23 mouse cellular contexts compared by ENCODE assay signal in the genomic region with DNA sequence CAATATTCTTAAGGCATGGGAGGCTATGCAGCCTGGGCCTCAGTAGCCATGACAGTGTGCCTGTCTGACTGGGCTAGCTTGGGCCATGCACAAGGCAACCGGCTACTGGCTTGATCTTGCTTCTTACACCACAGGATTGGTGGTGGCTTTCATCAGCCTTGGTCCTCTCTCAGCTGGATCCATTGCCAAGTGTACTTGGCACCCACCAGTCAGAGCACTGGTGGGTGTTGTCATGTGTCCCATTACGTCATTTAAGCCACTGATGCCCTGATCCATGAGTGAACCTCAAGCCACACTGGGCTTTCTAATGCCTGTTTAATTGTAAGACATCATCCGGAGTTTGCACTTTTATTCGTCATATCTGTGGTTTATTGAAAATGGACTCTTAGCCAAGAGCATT.
DNase-seq lines count a peak whose midpoint lies in the region; ATAC-seq and TF ChIP-seq lines count a peak whose summit lies in the region.
"Had no signal": no experiment of that assay in that cellular context is flagged by ENCODE, and none has a peak within 500 bp of the region (broad histone marks: within the 10 kb centered on the region; RNA-seq: fewer than 3 reads in every experiment).

No protein-coding gene starts in this region.

- TF ChIP-seq CTCF in left cerebral cortex, adult 2 months (IDR thresholded peaks at IDR 0.05) = no peak
- no peak for TF ChIP-seq CTCF in midbrain, postnatal 0 days (IDR thresholded peaks at IDR 0.05)

- WGBS in hindbrain, embryonic 13.5 days = 90% methylated on average over 4 of the region's 4 CpGs
- 95% methylated on average over 4 of the region's 4 CpGs for WGBS in hindbrain, embryonic 12.5 days
- 87% methylated on average over 4 of the region's 4 CpGs for WGBS in midbrain, postnatal 0 days
- WGBS in intestine, embryonic 15.5 days = 88% methylated on average over 4 of the region's 4 CpGs

- no peak overlapping the region for H3K4me2 ChIP-seq in hindbrain, embryonic 13.5 days
- no peak overlapping the region for H3K4me2 ChIP-seq in hindbrain, embryonic 12.5 days (replicated peaks)
- no peak overlapping the region for H3K4me2 ChIP-seq in midbrain, postnatal 0 days (ENCODE audit: low read depth, low read length, poor library complexity, severe bottlenecking)
- no peak overlapping the region for H3K4me2 ChIP-seq in intestine, embryonic 15.5 days (replicated peaks)
- H3K4me2 ChIP-seq: forebrain, embryonic 12.5 days; liver, embryonic 12.5 days; neural tube, embryonic 13.5 days had no signal

- no peak overlapping the region for H3K9ac ChIP-seq in hindbrain, embryonic 13.5 days
- H3K9ac ChIP-seq in hindbrain, embryonic 12.5 days = no peak overlapping the region
- H3K9ac ChIP-seq in midbrain, postnatal 0 days (replicated peaks; ENCODE audit: low read length, poor library complexity, severe bottlenecking) = no peak overlapping the region
- H3K9ac ChIP-seq in intestine, embryonic 15.5 days = no peak overlapping the region
- H3K9ac ChIP-seq: forebrain, embryonic 12.5 days; liver, embryonic 12.5 days; liver, postnatal 0 days; neural tube, embryonic 13.5 days had no signal

- no peak for ATAC-seq in hindbrain, embryonic 13.5 days (ENCODE audit: low FRiP score)
- no peak for ATAC-seq in hindbrain, embryonic 12.5 days (ENCODE audit: low FRiP score)
- ATAC-seq in midbrain, postnatal 0 days (ENCODE audit: low FRiP score) = no peak
- ATAC-seq in intestine, embryonic 15.5 days = no peak
- ATAC-seq: activated CD4-positive, CD25-positive, alpha-beta regulatory T cell, adult 4 months; liver, embryonic 12.5 days; liver, postnatal 0 days had no signal

- intact Hi-C loops in left cerebral cortex, adult 2 months (cut with DNase I) = no loop called here

- H3K27ac ChIP-seq in hindbrain, embryonic 13.5 days = peak overlapping the region; percentile 53
- no peak overlapping the region for H3K27ac ChIP-seq in hindbrain, embryonic 12.5 days
- H3K27ac ChIP-seq in left cerebral cortex, adult 2 months = peak overlapping the region; percentile 84
- peak overlapping the region; percentile 43; the same call in 1 of the 2 replicates for H3K27ac ChIP-seq in midbrain, postnatal 0 days (ENCODE audit: low read depth, low read length)
- no peak overlapping the region for H3K27ac ChIP-seq in intestine, embryonic 15.5 days
- H3K27ac ChIP-seq: forebrain, embryonic 12.5 days; liver, embryonic 12.5 days had no signal

- H3K27me3 ChIP-seq in hindbrain, embryonic 13.5 days = no peaks in the 10 kb centered on the region
- no peaks in the 10 kb centered on the region for H3K27me3 ChIP-seq in hindbrain, embryonic 12.5 days
- no peaks in the 10 kb centered on the region for H3K27me3 ChIP-seq in midbrain, postnatal 0 days (ENCODE audit: insufficient read depth, low read length)
- H3K27me3 ChIP-seq in intestine, embryonic 15.5 days (replicated peaks) = no peaks in the 10 kb centered on the region
- H3K27me3 ChIP-seq: CH12.LX; forebrain, embryonic 12.5 days; liver, embryonic 12.5 days; neural tube, embryonic 13.5 days had no signal

- H3K4me3 ChIP-seq in hindbrain, embryonic 13.5 days = no peak overlapping the region
- H3K4me3 ChIP-seq in hindbrain, embryonic 12.5 days = no peak overlapping the region
- H3K4me3 ChIP-seq in left cerebral cortex, adult 2 months = no peak overlapping the region
- H3K4me3 ChIP-seq in midbrain, postnatal 0 days (ENCODE audit: low read depth, low read length) = no peak overlapping the region
- no peak overlapping the region for H3K4me3 ChIP-seq in intestine, embryonic 15.5 days (replicated peaks)
- H3K4me3 ChIP-seq: forebrain, embryonic 12.5 days; liver, embryonic 12.5 days; neural tube, embryonic 13.5 days had no signal

- H3K36me3 ChIP-seq in hindbrain, embryonic 13.5 days = no peaks in the 10 kb centered on the region
- H3K36me3 ChIP-seq in hindbrain, embryonic 12.5 days = no peaks in the 10 kb centered on the region
- H3K36me3 ChIP-seq in midbrain, postnatal 0 days (ENCODE audit: insufficient read depth, low read length) = no peaks in the 10 kb centered on the region
- no peaks in the 10 kb centered on the region for H3K36me3 ChIP-seq in intestine, embryonic 15.5 days
- H3K36me3 ChIP-seq: forebrain, embryonic 12.5 days; liver, embryonic 12.5 days; neural tube, embryonic 13.5 days had no signal

- DNase-seq in cerebellum, postnatal 10 days = peak; percentile 49 to 70
- DNase-seq in cerebellum, adult 11-12 months = no peak
- no peak for DNase-seq in left cerebral cortex, adult 2 months (ENCODE audit: extremely low spot score in 1 of 2, low spot score in 2 of 2)
- DNase-seq in left cerebral cortex, adult 8-10 months (ENCODE audit: low spot score in 2 of 2) = no peak
- no peak for DNase-seq in midbrain, postnatal 0 days (ENCODE audit: low spot score)
- DNase-seq: adrenal gland, adult 2 months; adrenal gland, postnatal 36 days; cerebellum, adult 8-10 months; kidney, adult 11 months; kidney, postnatal 14 days; left cerebral cortex, postnatal 4 days; liver, postnatal 0 days; lung, postnatal 36 days; thymus, adult 2 months; thymus, postnatal 36 days had no signal

- H3K9me3 ChIP-seq in hindbrain, embryonic 13.5 days = no peaks in the 10 kb centered on the region
- H3K9me3 ChIP-seq in hindbrain, embryonic 12.5 days (replicated peaks) = no peaks in the 10 kb centered on the region; the same call in 1 of the 2 replicates
- H3K9me3 ChIP-seq in midbrain, postnatal 0 days (ENCODE audit: low read length) = no peaks in the 10 kb centered on the region
- H3K9me3 ChIP-seq in intestine, embryonic 15.5 days = no peaks in the 10 kb centered on the region
- H3K9me3 ChIP-seq: forebrain, embryonic 12.5 days; liver, embryonic 12.5 days; neural tube, embryonic 13.5 days had no signal

- H3K4me1 ChIP-seq in hindbrain, embryonic 13.5 days (replicated peaks) = peaks cover 10% of the 10 kb centered on the region
- H3K4me1 ChIP-seq in hindbrain, embryonic 12.5 days = no peaks in the 10 kb centered on the region
- no peaks in the 10 kb centered on the region for H3K4me1 ChIP-seq in midbrain, postnatal 0 days (ENCODE audit: insufficient read depth, low read length)
- H3K4me1 ChIP-seq in intestine, embryonic 15.5 days (replicated peaks) = no peaks in the 10 kb centered on the region
- H3K4me1 ChIP-seq: liver, embryonic 12.5 days had no signal

Comparison
In these comparisons a context has a peak if more than half of its experiments do, and no peak if none do; other contexts are left out.
1. DNase-seq: peak in cerebellum, postnatal 10 days (2 of 2); none in cerebellum, adult 11-12 months (single experiment), left cerebral cortex, adult 2 months (0 of 2), left cerebral cortex, adult 8-10 months (0 of 2) and midbrain, postnatal 0 days (single experiment).
2. H3K27ac ChIP-seq: peak in hindbrain, embryonic 13.5 days (single experiment), left cerebral cortex, adult 2 months (single experiment) and midbrain, postnatal 0 days (single experiment); none in hindbrain, embryonic 12.5 days (single experiment) and intestine, embryonic 15.5 days (single experiment).